Mouse (Mus musculus) leukemia stem cell, adult 10-12 weeks (primary cell): ENCODE data around the gene Slc35e3. TPM values are rescaled to one million over a fixed set of nuclear protein-coding genes. Genes with fewer than 3 reads are reported as not detected.

Experiments
- polyA plus RNA-seq: library from polyadenylated mRNA; stranded (reverse); fragments of >175 nt; gene quantifications from 2 replicates; pipeline ENCODE4 v1.2.3, GENCODE M21; 2012; ENCODE audit warnings: low replicate concordance

The Slc35e3 gene
- 1.0 and 2.4 TPM in 2 replicates for polyA plus RNA-seq

DNA sequence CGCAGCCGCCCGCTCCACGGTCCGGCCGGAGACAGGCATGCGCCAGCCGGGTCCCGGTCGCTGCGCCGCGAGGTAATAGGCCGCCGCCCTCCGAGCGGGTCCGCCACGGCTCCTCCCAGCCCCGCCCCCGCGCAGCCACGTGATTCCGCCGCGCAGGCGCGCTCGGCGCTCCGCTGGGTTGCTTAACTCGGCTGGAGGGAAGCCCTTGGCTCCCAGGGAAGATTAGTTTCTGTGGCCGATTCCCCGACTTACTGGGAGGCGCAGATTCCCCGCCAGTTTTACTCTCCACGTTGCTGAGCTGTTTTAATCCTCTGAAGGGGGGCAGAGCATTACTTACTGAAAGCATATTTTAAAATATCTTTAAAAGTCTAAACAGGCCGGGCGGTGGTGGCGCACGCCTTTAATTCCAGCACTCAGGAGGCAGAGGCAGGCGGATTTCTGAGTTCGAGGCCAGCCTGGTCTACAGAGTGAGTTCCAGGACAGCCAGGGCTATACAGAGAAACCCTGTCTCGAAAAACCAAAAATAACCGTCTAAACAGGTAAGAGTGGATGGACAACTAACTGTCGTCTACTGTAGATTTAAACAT is at the start of gene Slc35e3:
Gene Slc35e3, minus strand, starts transcription at position 69 of the 587 bp plus-strand sequence.

GRCm38 (mm10) chr10:117792141-117793091 is 46.3 kb upstream of the Slc35e3 start, which contains the start of gene Nup107:
Nup107 (minus strand) TSS chr10:117792705.

DNA sequence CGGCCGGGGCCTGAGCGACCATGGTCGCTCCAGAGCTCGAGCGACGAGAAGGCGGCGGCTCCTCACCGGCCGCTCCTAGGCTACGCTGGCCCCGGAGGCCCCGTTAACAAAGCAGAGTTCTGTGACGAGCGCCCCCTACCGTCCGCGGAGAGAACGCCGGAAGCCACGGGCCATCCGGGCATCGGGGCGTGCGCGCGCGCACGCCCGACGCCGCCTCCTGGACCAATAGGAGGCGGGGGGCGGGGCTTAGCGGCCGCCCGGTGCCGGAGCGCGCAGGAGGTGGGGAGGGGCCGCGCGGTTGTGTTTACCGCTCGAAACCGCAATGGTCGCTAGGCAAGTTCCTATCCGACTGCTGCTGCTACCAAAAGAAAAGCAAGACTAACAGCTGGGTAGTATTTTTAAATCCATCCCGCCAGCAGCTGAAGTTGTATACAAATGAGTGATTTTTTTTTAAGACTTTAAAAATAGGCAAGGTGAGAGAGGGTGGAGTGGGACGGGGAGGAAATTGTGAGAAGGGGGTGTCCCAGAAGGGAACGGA is 35.5 kb downstream of the Slc35e3 start, which contains the start of gene Mdm2:
Gene Mdm2, minus strand, starts transcription at position 155 of the 538 bp plus-strand sequence.

Other genes with a start within 250 kb of the Slc35e3 start
- gene Cpm, start 116.9 kb downstream of the Slc35e3 start, polyA plus RNA-seq, result 0.29 and 0.43 TPM in 2 replicates
- 30.1 and 42.0 TPM in 2 replicates for gene Mdm2, start 35.6 kb downstream of the Slc35e3 start, polyA plus RNA-seq
- gene Nup107, start 46.3 kb upstream of the Slc35e3 start, polyA plus RNA-seq, result 18.7 and 26.6 TPM in 2 replicates
- gene Rap1b, start 99.7 kb upstream of the Slc35e3 start, polyA plus RNA-seq, result 20.6 and 23.1 TPM in 2 replicates